Mouse (Mus musculus) embryonic facial prominence, embryonic 13.5 days (tissue): ENCODE measurements at regions not wholly inside any gene's neighbourhood (a gene's known extent, or its start where the extent isn't known, plus 50 kb on each side); places are given as distances from the start of the nearest gene placed in this dataset.

Experiments
- ATAC-seq: fragments of 200-750 bp; cut with Nextera tagmentation; 2 replicates; pipeline ENCODE4 v1.8.0; 2017; ENCODE audit warnings: low read depth; ENCODE audit not compliant: insufficient number of reproducible peaks, insufficient read depth, low FRiP score, low TSS enrichment
- H3K27ac ChIP-seq: fragments of 300-500 bp; sonication (generic); 2 replicates; pipeline ENCODE4 v1.5.1; 2015; ENCODE audit warnings: moderate library complexity, mild to moderate bottlenecking, inconsistent platforms
- H3K27me3 ChIP-seq: fragments of 300-500 bp; sonication (generic); 2 replicates; pipeline ENCODE4 v1.6.1; 2015; ENCODE audit warnings: mild to moderate bottlenecking, inconsistent platforms
- H3K36me3 ChIP-seq: fragments of 300-500 bp; sonication (generic); 2 replicates; pipeline ENCODE4 v1.6.1; 2015; ENCODE audit warnings: mild to moderate bottlenecking, inconsistent platforms
- H3K4me1 ChIP-seq: fragments of 300-500 bp; sonication (generic); 2 replicates; pipeline ENCODE4 v1.6.1; 2015; ENCODE audit warnings: inconsistent platforms
- H3K4me2 ChIP-seq: fragments of 300-500 bp; sonication (generic); 2 replicates; pipeline ENCODE4 v1.6.1; 2015; ENCODE audit warnings: moderate library complexity, mild to moderate bottlenecking, inconsistent platforms
- H3K4me3 ChIP-seq: fragments of 300-500 bp; sonication (generic); 2 replicates; pipeline ENCODE4 v1.5.1; 2015; ENCODE audit warnings: mild to moderate bottlenecking, inconsistent platforms
- H3K9ac ChIP-seq: fragments of 300-500 bp; sonication (generic); 2 replicates; pipeline ENCODE4 v1.6.1; 2015; ENCODE audit warnings: mild to moderate bottlenecking, inconsistent platforms
- H3K9me3 ChIP-seq: fragments of 300-500 bp; sonication (generic); 2 replicates; pipeline ENCODE4 v1.6.1; 2016; ENCODE audit warnings: inconsistent platforms
- WGBS: fragments of 180-500 bp; shearing (Covaris S2); methylation state at CpG from one replicate; pipeline ENCODE4 v1.1.7; 2015; ENCODE audit warnings: mixed read lengths; 5-methylcytosine and 5-hydroxymethylcytosine counted together

DNA sequence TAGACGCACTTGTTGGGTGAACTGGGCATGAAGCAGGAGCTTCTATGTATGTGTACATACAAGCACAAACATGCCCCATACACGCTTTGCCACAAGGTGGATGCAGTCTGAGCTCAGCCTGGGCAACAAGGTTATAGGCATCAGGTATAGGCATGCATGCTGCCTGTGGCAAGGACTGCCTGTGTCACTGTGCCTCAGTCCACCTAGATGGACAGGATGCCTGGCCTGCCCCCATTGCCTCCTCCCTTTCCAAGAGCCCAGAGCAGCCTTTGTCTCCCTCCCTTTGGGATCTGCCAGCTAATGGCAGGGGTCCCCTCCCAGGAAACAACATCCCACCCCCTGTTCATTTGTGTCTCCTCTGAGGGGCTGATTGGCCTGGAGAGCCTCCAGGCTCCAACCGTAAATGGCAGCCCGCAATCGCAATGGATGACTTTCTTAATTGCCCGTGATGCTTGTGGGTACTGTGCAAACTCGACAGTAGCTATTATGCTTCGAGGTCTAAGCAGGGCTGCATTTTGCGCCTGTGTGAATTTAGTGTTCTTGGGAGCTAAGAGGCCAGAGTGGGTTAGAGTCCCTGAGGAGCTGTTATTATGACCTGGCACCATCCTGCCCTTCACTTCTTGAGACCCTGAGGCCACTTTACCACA, 293.6 kb downstream of the Tns1 start:
- WGBS, result 54% methylated on average over 9 of the region's 9 CpGs
- no peak for ATAC-seq

DNA sequence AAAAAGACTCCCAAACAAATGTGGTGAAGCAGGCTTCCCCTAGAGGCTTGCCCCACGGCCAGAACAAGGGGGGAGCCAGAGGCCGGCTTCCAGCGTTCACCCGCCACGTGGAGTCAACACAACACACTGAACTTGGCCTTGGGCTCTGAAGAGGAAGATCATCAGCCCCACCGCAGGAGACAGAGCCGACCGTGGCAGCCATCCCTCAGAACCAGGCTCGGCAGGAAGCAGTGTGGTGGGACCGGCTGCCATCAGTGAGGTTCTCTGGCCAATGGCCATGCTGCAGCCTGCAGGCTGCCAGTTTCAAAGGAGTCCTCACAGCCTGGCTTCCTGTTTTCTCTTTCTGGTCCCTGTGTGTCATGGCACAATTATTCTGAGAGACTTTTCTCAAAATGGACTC, 295.3 kb downstream of the Tns1 start:
- Histone ChIP-seq H3K9ac (no peak overlapping the region), H3K36me3 (no peaks in the 10 kb centered on the region), H3K4me3 (no peak overlapping the region), H3K9me3 (no peaks in the 10 kb centered on the region), H3K27me3 (no peaks in the 10 kb centered on the region), H3K4me1 (peaks cover 43% of the 10 kb centered on the region), H3K4me2 (no peak overlapping the region), H3K27ac (0 out of 2 replicates have a peak overlapping the region, but pooled peaks have one; percentile 22)
- 46% methylated on average over 10 of the region's 10 CpGs for WGBS
- ATAC-seq, result no peak

More for the DNA sequence above, 293.6 kb downstream of the Tns1 start:
- H3K27ac ChIP-seq, result peak overlapping the region; percentile 4; the same call in 1 of the 2 replicates
- H3K4me2 ChIP-seq, result no peak overlapping the region
- no peaks in the 10 kb centered on the region for H3K9me3 ChIP-seq
- H3K9ac ChIP-seq, result no peak overlapping the region
- H3K4me1 ChIP-seq, result peaks cover 31% of the 10 kb centered on the region
- H3K36me3 ChIP-seq, result no peaks in the 10 kb centered on the region
- H3K27me3 ChIP-seq, result no peaks in the 10 kb centered on the region
- no peak overlapping the region for H3K4me3 ChIP-seq

DNA sequence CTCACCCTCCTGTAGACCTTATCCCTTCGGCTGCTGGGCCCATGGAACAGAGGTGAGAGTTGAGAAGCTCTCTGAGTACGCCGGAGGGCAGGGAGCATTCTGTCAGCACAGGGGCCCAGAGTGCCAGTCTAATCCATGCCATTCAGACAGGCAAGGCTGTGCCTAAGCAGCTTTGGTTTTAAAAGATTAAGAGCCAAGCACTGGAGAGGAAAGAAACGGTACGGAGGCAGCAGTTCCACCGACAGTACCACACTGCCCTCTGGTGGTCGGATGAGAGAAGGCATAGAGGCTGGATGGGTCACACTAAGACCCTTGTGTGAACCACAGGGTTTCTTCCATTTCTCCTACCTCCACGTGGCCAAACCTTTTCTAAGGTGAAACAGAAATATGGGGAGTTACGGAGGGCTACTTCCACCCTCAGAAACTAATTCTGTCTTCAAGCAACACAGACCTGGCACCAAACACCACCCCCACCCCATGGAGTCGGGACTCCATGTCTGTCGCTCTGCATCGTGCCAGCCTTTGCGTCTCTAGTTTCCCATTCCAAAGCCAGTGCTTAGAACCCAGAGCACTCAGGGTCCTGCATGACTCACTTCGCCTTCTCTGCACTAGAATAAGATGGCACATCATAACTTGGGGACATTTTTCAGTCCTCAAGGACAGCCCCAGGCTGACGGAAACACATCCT, 297.9 kb downstream of the Tns1 start:
- Histone ChIP-seq H3K36me3 (no peaks in the 10 kb centered on the region), H3K4me2 (no peak overlapping the region), H3K27me3 (no peaks in the 10 kb centered on the region), H3K4me1 (peaks cover 61% of the 10 kb centered on the region), H3K27ac (peak overlapping the region; percentile 68; the same call in 1 of the 2 replicates), H3K9ac (0 out of 2 replicates have a peak overlapping the region, but pooled peaks have one; percentile 55), H3K4me3 (no peak overlapping the region), H3K9me3 (no peaks in the 10 kb centered on the region)
- WGBS, result 35% methylated on average over 15 of the region's 15 CpGs
- peak; percentile 38 for ATAC-seq

DNA sequence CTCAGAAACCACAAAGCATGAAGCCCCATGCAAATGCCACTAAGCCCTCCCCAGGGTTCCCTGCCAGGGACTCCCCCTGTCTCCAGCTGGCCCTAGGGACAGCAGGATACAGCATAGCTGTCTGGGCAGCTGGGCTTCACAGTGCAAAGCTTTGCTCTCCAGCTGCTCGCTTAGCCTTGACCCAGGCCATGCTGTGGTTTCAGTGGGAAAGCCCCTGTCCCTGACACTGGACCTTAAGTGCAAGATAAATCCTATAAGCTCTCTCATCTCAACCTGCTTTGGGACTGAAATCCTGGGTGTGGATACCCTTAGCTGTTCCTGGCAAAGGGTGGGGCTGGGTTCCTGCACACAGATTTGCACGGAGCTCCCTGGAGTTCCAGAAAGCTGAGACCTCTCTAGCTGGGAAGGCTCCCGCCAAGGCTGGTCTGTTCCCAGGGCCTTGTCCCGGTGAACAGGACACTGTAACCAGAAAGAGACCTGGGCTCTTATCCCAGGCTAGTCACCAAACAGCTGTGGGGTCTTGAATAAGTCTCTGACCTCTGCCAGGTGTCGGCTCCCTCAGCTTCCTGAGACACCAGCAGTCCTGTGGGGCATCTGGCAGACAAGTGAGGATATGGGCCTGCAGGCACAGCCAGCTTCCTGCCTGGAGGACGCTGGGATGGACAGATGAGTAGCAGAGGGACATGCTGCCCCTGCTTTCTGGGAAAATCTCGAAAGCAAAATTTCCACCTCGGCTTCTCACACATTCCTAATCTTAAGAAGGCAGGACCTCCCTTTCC, 299.7 kb downstream of the Tns1 start:
- Histone ChIP-seq H3K36me3 (no peaks in the 10 kb centered on the region), H3K9ac (0 out of 2 replicates have a peak overlapping the region, but pooled peaks have one; percentile 22), H3K4me1 (peaks cover 56% of the 10 kb centered on the region), H3K4me2 (no peak overlapping the region), H3K4me3 (no peak overlapping the region), H3K27me3 (no peaks in the 10 kb centered on the region), H3K27ac (peak overlapping the region; percentile 39; the same call in 1 of the 2 replicates), H3K9me3 (no peaks in the 10 kb centered on the region)
- WGBS, result 48% methylated on average over 8 of the region's 8 CpGs
- ATAC-seq, result no peak

DNA sequence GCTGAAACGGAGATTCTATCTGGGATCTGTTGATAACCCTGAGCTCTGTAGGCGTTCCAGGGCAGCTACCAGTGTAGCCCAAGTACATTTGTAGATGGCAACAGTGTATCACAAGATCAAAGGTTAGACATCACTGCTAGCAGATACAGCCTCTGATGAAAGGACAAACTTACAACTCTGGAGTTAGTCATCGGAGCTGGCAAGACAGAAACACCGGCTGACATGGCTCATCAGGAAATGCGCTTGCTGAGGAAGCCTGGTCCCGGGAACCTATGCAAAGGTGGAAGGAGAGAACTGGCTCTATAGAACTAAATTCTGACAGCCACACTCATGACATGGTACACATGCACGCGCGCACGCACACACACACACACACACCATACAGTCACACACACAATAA, 300.5 kb downstream of the Tns1 start:
- peaks cover 52% of the 10 kb centered on the region for H3K4me1 ChIP-seq
- 83% methylated on average over 10 of the region's 10 CpGs for WGBS

DNA sequence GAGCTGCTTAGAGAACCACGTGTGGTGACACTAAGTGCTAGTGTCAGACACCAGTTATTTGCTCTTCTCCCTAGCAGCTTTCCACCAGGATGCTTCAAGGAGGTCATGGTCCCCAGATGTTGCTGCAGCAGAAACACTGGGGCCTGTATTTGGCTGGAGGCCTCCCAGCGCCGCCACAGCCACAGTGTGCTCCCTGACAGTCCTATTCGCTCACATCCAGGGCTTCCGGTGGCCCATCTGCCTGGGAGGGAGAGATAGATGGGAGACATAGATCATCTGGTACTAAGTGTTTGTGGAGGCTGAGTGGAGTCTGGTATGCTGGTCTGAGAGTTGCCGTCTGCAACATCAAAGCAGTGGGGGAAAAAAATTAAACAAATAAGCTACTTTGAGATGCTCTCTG, 301.6 kb downstream of the Tns1 start:
- Histone ChIP-seq H3K9ac (no peak overlapping the region), H3K4me2 (no peak overlapping the region)
- ATAC-seq, result no peak

More for the DNA sequence above, 300.5 kb downstream of the Tns1 start:
- H3K27me3 ChIP-seq, result no peaks in the 10 kb centered on the region
- H3K27ac ChIP-seq, result no peak overlapping the region
- no peak overlapping the region for H3K4me2 ChIP-seq
- no peaks in the 10 kb centered on the region for H3K9me3 ChIP-seq
- no peak overlapping the region for H3K4me3 ChIP-seq
- H3K9ac ChIP-seq, result no peak overlapping the region
- H3K36me3 ChIP-seq, result no peaks in the 10 kb centered on the region
- ATAC-seq, result no peak

DNA sequence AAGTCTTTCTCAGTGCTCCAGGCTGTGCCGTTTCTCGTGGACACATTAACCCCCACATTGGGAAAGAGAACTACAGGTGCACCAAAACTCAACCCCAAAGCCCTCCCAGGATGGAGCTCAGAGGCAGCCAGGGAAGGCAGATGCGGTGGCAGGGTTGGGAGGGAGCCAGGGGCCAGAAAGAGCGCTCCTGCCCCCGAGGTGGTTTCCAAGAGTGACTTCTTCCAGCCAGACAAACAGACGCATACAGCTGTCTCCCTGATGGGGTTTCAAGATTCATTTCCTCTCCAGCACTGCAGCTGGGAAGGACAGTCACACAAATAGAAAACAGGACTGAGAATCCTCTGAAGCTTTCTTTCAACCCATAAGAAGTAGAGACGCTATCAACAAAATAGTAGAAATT, 303.5 kb downstream of the Tns1 start:
- H3K4me1 ChIP-seq, result peaks cover 33% of the 10 kb centered on the region
- no peak overlapping the region for H3K4me3 ChIP-seq
- no peak overlapping the region for H3K9ac ChIP-seq
- no peaks in the 10 kb centered on the region for H3K27me3 ChIP-seq
- no peaks in the 10 kb centered on the region for H3K9me3 ChIP-seq
- H3K27ac ChIP-seq, result no peak overlapping the region
- 47% methylated on average over 7 of the region's 7 CpGs for WGBS
- no peak for ATAC-seq
- H3K4me2 ChIP-seq, result no peak overlapping the region
- H3K36me3 ChIP-seq, result no peaks in the 10 kb centered on the region

More for the DNA sequence above, 301.6 kb downstream of the Tns1 start:
- Histone ChIP-seq H3K4me1 (peaks cover 49% of the 10 kb centered on the region), H3K9me3 (no peaks in the 10 kb centered on the region), H3K27me3 (no peaks in the 10 kb centered on the region), H3K27ac (no peak overlapping the region), H3K36me3 (no peaks in the 10 kb centered on the region), H3K4me3 (no peak overlapping the region)
- 42% methylated on average over 6 of the region's 6 CpGs for WGBS

DNA sequence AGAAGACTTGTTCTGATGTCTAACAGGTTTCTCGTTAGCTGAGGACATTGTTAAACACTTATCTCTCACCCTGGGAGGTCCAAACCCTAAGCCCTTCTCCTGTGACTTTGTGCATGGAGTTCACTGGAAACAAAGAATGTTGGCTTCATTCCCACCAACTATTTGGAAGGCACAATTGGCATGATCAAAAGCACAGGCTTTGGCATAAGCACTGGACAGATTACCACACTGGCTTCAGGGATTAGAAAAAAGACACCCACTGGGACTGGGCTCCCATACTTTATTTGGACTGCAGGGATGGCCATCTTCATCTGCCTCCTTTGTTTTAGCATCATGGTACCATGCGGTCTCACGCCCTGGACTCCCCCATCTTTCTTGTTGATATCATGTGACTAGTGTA, 317.0 kb downstream of the Tns1 start:
- H3K9ac ChIP-seq, result no peak overlapping the region
- 87% methylated on average over 3 of the region's 3 CpGs for WGBS
- no peak for ATAC-seq

DNA sequence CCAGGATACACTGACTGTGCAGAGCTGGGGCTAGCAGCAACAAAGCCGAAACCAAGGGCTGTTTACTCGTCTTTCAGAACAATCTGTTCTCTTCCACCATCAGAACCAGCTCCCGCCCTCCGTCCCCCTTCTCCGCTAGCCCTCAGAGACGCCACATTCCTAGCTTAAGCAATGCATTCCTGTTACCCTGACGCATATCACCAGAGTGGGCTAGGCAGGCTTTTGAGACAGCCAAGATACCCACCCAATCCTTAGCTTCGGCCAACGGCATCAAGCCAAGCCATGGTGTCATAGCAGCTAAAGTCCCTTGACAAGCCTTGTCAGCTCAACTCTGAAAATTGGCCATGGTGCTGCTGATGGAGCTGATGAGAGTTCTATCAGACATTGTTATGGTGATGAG, 319.1 kb downstream of the Tns1 start:
- peaks cover 3% of the 10 kb centered on the region; the same call in 1 of the 2 replicates for H3K9me3 ChIP-seq
- H3K4me1 ChIP-seq, result 0 out of 2 replicates have a peak, but pooled peaks cover 4% of the 10 kb centered on the region
- H3K9ac ChIP-seq, result no peak overlapping the region
- H3K4me2 ChIP-seq, result no peak overlapping the region
- WGBS, result 89% methylated on average over 9 of the region's 9 CpGs
- H3K4me3 ChIP-seq, result no peak overlapping the region
- H3K27me3 ChIP-seq, result no peaks in the 10 kb centered on the region
- H3K36me3 ChIP-seq, result no peaks in the 10 kb centered on the region
- H3K27ac ChIP-seq, result no peak overlapping the region
- ATAC-seq, result no peak

More for the DNA sequence above, 317.0 kb downstream of the Tns1 start:
- H3K27me3 ChIP-seq, result no peaks in the 10 kb centered on the region
- no peak overlapping the region for H3K4me2 ChIP-seq
- H3K27ac ChIP-seq, result no peak overlapping the region
- 0 out of 2 replicates have a peak, but pooled peaks cover 4% of the 10 kb centered on the region for H3K4me1 ChIP-seq
- H3K4me3 ChIP-seq, result no peak overlapping the region
- H3K9me3 ChIP-seq, result no peaks in the 10 kb centered on the region
- no peaks in the 10 kb centered on the region for H3K36me3 ChIP-seq

DNA sequence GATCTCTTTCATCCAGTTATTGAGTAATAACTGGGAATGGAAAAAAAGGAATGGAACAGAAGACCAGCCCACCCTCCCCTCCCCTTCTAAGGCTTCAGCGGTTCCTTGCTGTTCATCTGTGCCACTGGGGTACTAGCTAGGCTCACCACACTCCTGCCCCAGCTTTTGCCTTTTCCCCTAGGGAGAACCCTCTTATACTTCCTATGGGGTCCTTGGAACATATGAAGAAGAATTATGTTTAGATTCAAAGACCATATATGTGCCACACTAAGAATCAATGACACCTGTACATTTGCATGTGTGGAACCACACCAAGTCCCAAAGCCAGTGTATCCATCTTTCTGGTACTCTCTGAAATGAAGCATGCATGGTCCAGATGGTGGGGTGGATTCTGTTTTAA, 324.3 kb downstream of the Tns1 start:
- no peak overlapping the region for H3K9ac ChIP-seq
- H3K4me2 ChIP-seq, result no peak overlapping the region
- H3K4me3 ChIP-seq, result no peak overlapping the region
- no peak overlapping the region for H3K27ac ChIP-seq
- WGBS, result 82% methylated on average over 1 of the region's 1 CpGs
- 0 out of 2 replicates have a peak, but pooled peaks cover 11% of the 10 kb centered on the region for H3K4me1 ChIP-seq
- no peaks in the 10 kb centered on the region for H3K36me3 ChIP-seq
- ATAC-seq, result no peak
- peaks cover 3% of the 10 kb centered on the region; the same call in 1 of the 2 replicates for H3K9me3 ChIP-seq
- H3K27me3 ChIP-seq, result no peaks in the 10 kb centered on the region

DNA sequence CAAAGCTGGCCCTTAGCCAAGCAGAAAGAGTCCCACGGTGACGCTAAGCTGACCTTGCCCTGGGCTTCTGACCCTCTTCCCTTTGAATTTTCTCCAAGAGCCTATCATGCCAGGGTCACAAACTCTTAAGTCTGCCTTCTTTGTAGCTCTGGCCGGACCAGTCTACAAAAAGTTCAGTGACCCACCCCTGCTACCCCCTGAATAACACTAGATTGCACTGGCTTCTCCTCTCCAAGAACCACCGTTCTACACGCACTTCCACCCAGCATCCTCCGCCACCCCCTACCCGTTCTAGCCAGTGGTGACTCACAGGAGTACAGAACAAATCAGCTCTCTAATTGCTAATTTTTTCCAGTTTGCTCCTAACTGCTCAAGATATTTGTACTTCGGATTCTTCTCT, 325.0 kb downstream of the Tns1 start:
- Histone ChIP-seq H3K27me3 (no peaks in the 10 kb centered on the region), H3K4me2 (no peak overlapping the region)
- 63% methylated on average over 8 of the region's 8 CpGs for WGBS

More for the DNA sequence above, 325.0 kb downstream of the Tns1 start:
- H3K27ac ChIP-seq, result no peak overlapping the region
- H3K4me1 ChIP-seq, result 0 out of 2 replicates have a peak, but pooled peaks cover 11% of the 10 kb centered on the region
- no peaks in the 10 kb centered on the region for H3K36me3 ChIP-seq
- H3K9ac ChIP-seq, result no peak overlapping the region
- no peak overlapping the region for H3K4me3 ChIP-seq
- H3K9me3 ChIP-seq, result peaks cover 3% of the 10 kb centered on the region; the same call in 1 of the 2 replicates
- no peak for ATAC-seq
